In genomic region chr13:11532014-11532890, GRCm38 (mm10) we compare ENCODE assay signal across 13 mouse cellular contexts.
"Had no signal": no experiment of that assay in that cellular context is flagged by ENCODE, and none has a peak within 500 bp of the region (broad histone marks: within the 10 kb centered on the region; RNA-seq: fewer than 3 reads in every experiment).

No protein-coding gene starts in this region.

- H3K36me3 ChIP-seq: limb, embryonic 15.5 days; midbrain, embryonic 13.5 days had no signal

- H3K4me3 ChIP-seq: limb, embryonic 15.5 days; midbrain, embryonic 13.5 days had no signal

- H3K4me1 ChIP-seq: limb, embryonic 15.5 days; midbrain, embryonic 13.5 days had no signal

- H3K9me3 ChIP-seq: limb, embryonic 15.5 days; midbrain, embryonic 13.5 days had no signal

- ATAC-seq: hindbrain, postnatal 0 days; midbrain, embryonic 13.5 days had no signal

- H3K27ac ChIP-seq: hindbrain, postnatal 0 days; limb, embryonic 15.5 days; liver, embryonic 14.5 days; midbrain, embryonic 13.5 days had no signal

- H3K4me2 ChIP-seq: limb, embryonic 15.5 days; midbrain, embryonic 13.5 days had no signal

- H3K9ac ChIP-seq: limb, embryonic 15.5 days; liver, embryonic 14.5 days; midbrain, embryonic 13.5 days had no signal

- H3K27me3 ChIP-seq: limb, embryonic 15.5 days; midbrain, embryonic 13.5 days had no signal

- DNase-seq: kidney, adult 11 months; kidney, postnatal 36 days; layer of hippocampus, adult 9-11 months; layer of hippocampus, postnatal 36 days; lung, adult 18-20 months; lung, postnatal 36 days; right cerebral cortex, adult 18-20 months; thymus, adult 18-20 months; thymus, postnatal 14 days had no signal
